Mouse (Mus musculus) ES-Bruce4 (cell line): ENCODE results near the gene Nup210. TPM values are rescaled to one million over a fixed set of nuclear protein-coding genes. Genes with fewer than 3 reads are reported as not detected.

Source experiments
- H3K27ac ChIP-seq: 2 replicates; pipeline ENCODE4 v1.5.1; 2012; ENCODE audit warnings: low read length, inconsistent platforms; ENCODE audit not compliant: insufficient read depth
- H3K27me3 ChIP-seq: 2 replicates; pipeline ENCODE4 v1.6.1; 2012; ENCODE audit warnings: mild to moderate bottlenecking, low read length, inconsistent platforms; ENCODE audit not compliant: control insufficient read depth, poor library complexity, insufficient read depth, severe bottlenecking
- H3K36me3 ChIP-seq: 2 replicates; pipeline ENCODE4 v1.6.1; 2012; ENCODE audit warnings: inconsistent platforms, mild to moderate bottlenecking, low read length, moderate library complexity; ENCODE audit not compliant: control insufficient read depth, poor library complexity, insufficient read depth, severe bottlenecking
- H3K4me1 ChIP-seq: one replicate; pipeline ENCODE4 v1.8.1; 2011; ENCODE audit warnings: low read length; ENCODE audit not compliant: control insufficient read depth, insufficient read depth
- H3K4me3 ChIP-seq: 2 replicates; pipeline ENCODE4 v1.5.1; 2011; ENCODE audit warnings: low read depth, mild to moderate bottlenecking, low read length
- H3K9ac ChIP-seq: 2 replicates; pipeline ENCODE4 v1.6.1; 2012; ENCODE audit warnings: low read depth, mild to moderate bottlenecking, inconsistent platforms; ENCODE audit not compliant: poor library complexity, severe bottlenecking
- H3K9me3 ChIP-seq: replicated peaks from 2 replicates; pipeline ENCODE4 v1.6.1; 2012; ENCODE audit warnings: mild to moderate bottlenecking, low read length, inconsistent platforms; ENCODE audit not compliant: control insufficient read depth, poor library complexity, insufficient read depth, severe bottlenecking
- CTCF ChIP-seq: IDR thresholded peaks from one replicate; pipeline ENCODE4 v1.8.1; 2011; ENCODE audit warnings: low read depth, low read length
- EP300 ChIP-seq: IDR thresholded peaks from 2 replicates; pipeline ENCODE4 v1.6.1; 2011; ENCODE audit warnings: low read depth, low read length; ENCODE audit not compliant: insufficient read depth
- POLR2A ChIP-seq: IDR thresholded peaks from one replicate; pipeline ENCODE4 v1.8.1; 2011; ENCODE audit warnings: low read length; ENCODE audit not compliant: insufficient read depth
- polyA plus RNA-seq: library from polyadenylated mRNA; stranded (reverse); fragments of >200 nt; gene quantifications from 2 replicates; pipeline ENCODE4 v1.2.4, GENCODE M21; 2011; ENCODE audit warnings: low read depth; ENCODE audit not compliant: missing spikeins, insufficient read depth, insufficient read length

The Nup210 gene
- polyA plus RNA-seq, 1 experiment = 46.8 TPM

DNA sequence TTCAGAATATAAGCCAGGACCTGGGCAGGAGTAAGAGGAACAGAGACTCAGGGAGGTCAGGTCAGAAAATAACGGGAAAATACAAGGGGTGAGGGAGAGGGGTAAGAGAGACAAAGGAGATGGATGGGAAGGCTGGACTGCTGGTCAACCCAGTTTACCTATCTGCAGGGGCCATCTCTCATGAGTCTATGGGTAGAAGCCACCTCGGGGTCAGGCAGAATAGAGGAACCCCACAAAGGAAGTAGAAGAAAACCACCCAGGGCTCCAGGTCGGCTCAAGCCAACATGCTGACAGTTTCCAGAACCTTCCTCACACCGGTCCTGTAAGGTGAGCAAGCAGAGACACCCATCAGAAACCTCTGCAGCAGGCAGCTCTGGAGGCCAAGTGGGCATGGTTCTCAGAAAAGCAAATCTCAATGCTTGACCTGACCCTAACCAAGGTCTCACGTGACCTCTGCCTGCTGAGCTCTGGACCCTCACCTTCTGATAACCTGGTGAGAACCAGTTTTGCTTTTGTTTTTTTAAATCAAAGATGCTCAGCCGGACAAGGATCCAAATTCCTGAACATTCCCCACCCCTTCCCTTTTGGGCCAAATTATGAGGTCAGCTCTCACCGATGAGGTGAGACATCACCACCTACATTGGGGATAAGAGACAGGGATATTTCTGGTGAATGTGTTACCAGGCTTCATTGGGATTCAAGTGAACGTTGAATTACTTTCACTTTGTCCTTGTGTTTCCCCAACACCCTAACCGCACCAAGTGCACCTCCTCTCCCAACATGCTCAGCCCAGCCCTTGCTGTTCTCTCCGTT is 5.3 kb downstream of the Nup210 start:
- TF ChIP-seq EP300 (no peak), CTCF (no peak), POLR2A (no peak)
- H3K4me3 ChIP-seq = no peak overlapping the region
- H3K9me3 ChIP-seq = no peaks in the 10 kb centered on the region
- H3K4me1 ChIP-seq = peaks cover 2% of the 10 kb centered on the region
- no peak overlapping the region for H3K27ac ChIP-seq
- no peak overlapping the region for H3K9ac ChIP-seq
- no peaks in the 10 kb centered on the region for H3K36me3 ChIP-seq
- no peaks in the 10 kb centered on the region for H3K27me3 ChIP-seq

DNA sequence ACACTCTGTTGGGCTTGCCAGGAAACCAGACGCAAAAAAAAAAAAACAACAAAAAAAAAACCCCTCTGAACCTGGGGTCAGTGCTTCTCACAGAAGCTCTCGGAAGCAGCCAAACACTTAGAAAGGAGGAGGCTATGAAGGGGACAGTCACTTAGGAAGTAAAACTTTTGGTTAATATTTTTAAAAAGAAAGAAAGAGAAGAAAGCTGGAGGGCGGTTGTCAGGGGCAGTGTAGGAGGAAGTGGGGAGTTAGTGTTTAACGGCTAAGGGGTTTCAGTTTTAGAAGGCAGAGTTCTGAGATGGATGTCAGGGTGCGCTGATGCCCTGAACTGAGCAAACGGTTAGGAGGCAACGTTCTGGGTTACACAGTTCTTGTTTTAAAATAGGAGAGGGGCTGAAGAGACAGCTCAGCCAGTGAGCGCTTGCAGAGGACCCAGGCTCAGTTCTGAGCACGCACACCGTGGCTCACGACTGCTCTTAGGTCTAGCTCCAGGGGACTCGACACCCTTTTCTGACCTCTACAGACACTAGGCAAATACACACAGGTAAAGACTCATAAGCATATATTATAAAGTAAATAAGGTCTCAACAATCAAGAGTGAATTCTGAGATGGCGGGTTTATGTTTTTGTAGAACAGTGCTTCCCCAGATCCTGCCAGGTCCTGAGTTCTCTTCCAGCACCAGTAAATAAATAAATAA is 6.2 kb downstream of the Nup210 start:
- Histone ChIP-seq H3K27ac (no peak overlapping the region), H3K9ac (no peak overlapping the region), H3K4me3 (no peak overlapping the region), H3K36me3 (no peaks in the 10 kb centered on the region), H3K9me3 (no peaks in the 10 kb centered on the region), H3K4me1 (no peaks in the 10 kb centered on the region), H3K27me3 (no peaks in the 10 kb centered on the region)
- TF ChIP-seq POLR2A (no peak), EP300 (no peak), CTCF (no peak)

GRCm38 (mm10) chr6:91109489-91109888 is 7.1 kb downstream of the Nup210 start:
- no peaks in the 10 kb centered on the region for H3K9me3 ChIP-seq
- TF ChIP-seq EP300 = no peak
- TF ChIP-seq CTCF = no peak
- no peak for TF ChIP-seq POLR2A

DNA sequence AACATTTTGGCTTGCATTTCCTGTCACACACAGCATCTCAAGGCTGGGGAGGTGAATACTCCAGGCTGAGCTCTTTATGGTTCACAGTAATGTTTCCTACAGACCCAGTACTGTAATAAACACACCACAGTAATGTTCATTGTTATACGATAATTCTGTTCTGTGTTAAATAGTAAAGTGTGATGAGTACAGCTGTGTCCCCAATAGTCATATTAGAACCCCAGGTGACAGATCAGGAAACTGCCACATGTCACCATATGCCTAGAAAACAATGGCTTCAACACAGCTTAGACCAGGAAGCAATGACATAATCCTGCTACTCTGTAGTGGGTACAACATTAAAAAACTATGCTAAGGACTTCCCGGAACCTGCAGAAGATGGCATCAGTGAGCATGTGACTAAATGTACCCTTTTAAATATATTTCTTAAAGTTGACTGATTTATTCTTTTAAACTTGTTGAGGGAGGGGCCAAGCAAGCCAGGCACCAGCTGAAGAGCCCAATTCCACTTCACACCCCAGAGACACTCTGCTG is 7.6 kb downstream of the Nup210 start:
- H3K9ac ChIP-seq = no peak overlapping the region
- H3K27me3 ChIP-seq = no peaks in the 10 kb centered on the region
- no peak overlapping the region for H3K4me3 ChIP-seq
- H3K27ac ChIP-seq = no peak overlapping the region
- H3K9me3 ChIP-seq = no peaks in the 10 kb centered on the region
- no peaks in the 10 kb centered on the region for H3K4me1 ChIP-seq
- no peak for TF ChIP-seq POLR2A
- no peak for TF ChIP-seq EP300
- TF ChIP-seq CTCF = no peak
- H3K36me3 ChIP-seq = no peaks in the 10 kb centered on the region

More at GRCm38 (mm10) chr6:91109489-91109888, 7.1 kb downstream of the Nup210 start:
- H3K4me1 ChIP-seq = no peaks in the 10 kb centered on the region
- H3K27ac ChIP-seq = no peak overlapping the region
- no peak overlapping the region for H3K4me3 ChIP-seq
- H3K27me3 ChIP-seq = no peaks in the 10 kb centered on the region
- no peak overlapping the region for H3K9ac ChIP-seq
- H3K36me3 ChIP-seq = no peaks in the 10 kb centered on the region

DNA sequence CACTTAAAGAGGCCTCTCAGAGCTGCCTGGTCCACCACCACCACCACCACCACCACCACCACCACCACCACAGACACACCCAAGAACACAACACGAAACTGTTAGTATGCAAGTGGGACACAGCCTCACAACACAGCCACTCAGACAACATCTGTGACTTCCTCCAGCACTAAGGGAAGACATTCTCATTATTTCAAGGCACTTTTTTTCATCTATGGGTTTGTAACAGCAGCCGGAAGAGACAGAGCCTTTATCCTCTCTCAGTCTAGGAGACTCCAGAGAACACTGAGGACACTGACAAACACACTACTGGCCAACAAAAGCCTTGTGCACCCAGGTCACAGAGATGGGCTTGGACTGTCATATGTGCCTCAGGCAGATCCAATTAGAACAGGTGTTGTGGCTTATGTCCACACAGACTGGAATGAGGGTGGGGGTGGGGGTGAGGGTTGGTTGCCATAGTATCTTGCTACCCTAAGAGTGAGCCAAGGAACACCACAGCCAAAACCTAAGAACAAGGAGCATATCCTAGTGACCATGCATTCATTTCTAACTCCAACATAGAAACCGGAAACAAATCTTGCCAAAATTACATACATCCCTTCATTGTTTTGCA is 8.2 kb downstream of the Nup210 start:
- no peak overlapping the region for H3K4me3 ChIP-seq
- no peaks in the 10 kb centered on the region for H3K27me3 ChIP-seq
- H3K9me3 ChIP-seq = no peaks in the 10 kb centered on the region
- no peak for TF ChIP-seq CTCF
- TF ChIP-seq POLR2A = no peak
- TF ChIP-seq EP300 = no peak
- H3K4me1 ChIP-seq = no peaks in the 10 kb centered on the region
- no peak overlapping the region for H3K9ac ChIP-seq
- H3K27ac ChIP-seq = no peak overlapping the region
- no peaks in the 10 kb centered on the region for H3K36me3 ChIP-seq
